Mouse (Mus musculus): ENCODE results near the gene Sema3d.

DNA sequence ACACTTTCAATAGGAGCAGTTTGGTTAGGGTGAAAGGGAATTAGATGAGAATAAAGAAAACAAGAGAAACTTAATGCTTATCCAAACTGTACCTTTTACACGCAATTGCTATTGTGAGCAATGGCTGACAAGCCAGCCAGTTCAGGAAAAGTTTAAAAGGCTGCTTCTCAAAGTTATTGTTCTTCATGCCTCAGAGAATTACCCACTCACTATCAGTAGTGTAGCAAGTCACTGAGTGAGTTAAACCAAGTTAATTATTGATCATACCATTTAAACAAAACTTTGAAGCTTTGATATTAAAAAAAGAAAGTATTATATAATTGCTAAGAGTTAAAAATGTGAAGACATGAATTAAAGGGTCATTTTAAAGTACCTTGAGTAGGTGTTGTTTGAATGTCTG is 108.5 kb downstream of the Sema3d start:
- no peak for TF ChIP-seq CHD2 (IDR thresholded peaks at IDR 0.05; ENCODE audit: low read depth, low read length)
- TF ChIP-seq ZNF384 (IDR thresholded peaks at IDR 0.05; ENCODE audit: low read depth, low read length) = no peak

Data from ES-E14 (cell line).